Mouse (Mus musculus): Measurements from ENCODE around the gene Gm3336. TPM values are rescaled to one million over a fixed set of nuclear protein-coding genes. Genes with fewer than 3 reads are reported as not detected.
A peak's percentile ranks its signal among the peaks of the same experiment; 100 is the strongest.

Gene Gm3336
- total RNA-seq, 2 experiments from 2014 or later = not detected

GRCm38 (mm10) chr8:70762118-70762517 is 43.8 kb downstream of the Gm3336 start:
- no peak for DNase-seq (ENCODE audit: low spot score in 2 of 2)

DNA sequence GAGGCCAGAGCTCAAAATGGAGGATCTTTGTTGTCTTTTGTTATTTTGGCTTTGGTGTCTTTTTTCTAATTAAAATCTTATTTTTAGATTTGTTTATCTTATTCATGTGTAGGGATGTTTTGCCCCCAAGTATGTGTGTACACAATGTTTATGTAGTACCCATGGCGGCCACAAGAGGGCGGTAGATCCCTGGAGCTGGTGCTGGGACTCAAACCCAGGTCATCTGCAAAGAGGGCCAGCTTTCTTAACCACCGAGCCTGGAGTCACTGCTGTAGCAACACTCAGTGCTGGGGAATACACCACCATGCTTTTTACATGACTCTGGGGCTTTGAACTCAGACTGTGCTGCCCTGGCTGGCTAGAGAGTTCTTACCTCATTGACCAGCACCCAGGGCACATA is 45.0 kb downstream of the Gm3336 start:
- DNase-seq (ENCODE audit: low spot score in 2 of 2) = no peak

DNA sequence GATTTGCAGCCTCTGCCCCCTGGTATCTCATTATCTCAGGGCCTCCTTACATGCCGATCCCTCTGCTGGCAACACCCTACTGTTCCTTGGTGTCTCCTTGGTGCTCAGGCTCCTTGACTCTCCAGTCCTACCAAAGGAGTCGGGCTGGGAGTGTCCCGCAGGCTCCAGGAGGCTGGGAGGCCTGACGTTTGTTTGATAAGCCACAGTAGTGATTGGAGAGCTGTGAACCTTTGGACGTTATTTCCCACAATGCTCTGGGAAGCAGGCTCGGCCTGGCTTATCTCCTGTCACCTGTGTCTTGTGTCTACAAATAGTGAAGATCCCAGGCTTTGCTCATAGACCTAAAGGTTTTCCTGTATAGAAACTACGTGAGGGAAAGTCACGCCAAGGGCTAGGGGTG is 45.7 kb downstream of the Gm3336 start:
- no peak for DNase-seq (ENCODE audit: low spot score in 2 of 2)

GRCm38 (mm10) chr8:70764676-70765075 is 46.3 kb downstream of the Gm3336 start:
- no peak for DNase-seq (ENCODE audit: low spot score in 2 of 2)

DNA sequence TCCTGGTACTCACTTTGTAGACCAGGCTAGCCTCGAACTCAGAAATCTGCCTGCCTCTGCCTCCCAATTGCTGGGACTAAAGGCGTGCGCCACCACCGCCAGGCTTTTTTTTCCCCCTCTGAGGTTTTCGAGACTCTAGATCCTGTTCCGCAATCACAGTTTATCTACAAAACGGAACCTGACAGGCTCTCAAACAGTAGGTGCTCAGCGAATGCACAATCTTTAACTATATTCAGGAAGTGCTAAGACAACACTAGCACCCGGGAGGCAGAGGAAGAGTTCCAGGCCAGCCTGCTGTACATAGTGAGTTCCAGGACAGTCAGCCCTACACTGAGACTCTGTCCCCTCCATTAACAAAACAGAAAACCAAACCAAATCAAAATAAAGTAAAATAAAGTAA is 47.0 kb downstream of the Gm3336 start:
- DNase-seq (ENCODE audit: low spot score in 2 of 2) = no peak

DNA sequence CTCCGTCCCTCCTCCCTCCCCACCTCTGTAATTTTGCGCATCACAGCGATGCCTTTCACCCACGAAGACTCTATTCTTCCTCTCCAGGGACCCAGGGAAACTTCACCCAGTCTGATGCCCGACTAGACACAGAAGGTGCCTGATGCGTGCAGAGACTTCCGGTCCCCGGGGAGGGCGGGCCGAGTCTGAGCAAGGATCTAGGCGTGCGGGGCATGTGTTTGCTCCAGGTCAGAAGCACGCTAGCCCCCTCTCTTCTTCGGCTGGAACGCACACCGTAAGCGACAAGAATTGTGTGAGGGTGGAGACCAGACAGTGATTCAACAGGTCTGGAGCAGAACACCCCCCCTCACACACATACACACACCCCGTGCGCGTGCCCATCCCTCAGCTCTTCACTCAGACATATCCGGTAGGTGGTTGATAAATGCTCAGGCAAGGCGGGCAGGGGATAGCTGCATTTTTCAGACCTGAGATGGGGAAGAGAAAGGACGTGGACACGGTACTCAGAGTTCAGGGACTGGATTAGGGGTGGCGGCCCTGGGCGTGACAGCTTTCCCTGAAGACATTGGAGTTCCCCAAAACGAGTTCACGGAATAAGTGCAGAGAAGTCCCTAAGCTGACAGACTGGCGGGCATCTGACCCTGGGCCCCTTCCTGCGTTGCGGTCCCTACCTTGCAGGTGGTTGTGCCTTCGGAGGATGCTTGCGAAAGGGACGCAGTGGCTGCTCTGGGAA is 47.7 kb downstream of the Gm3336 start:
- DNase-seq (ENCODE audit: low spot score in 2 of 2) = no peak

GRCm38 (mm10) chr8:70766571-70767440 is 48.5 kb downstream of the Gm3336 start:
- DNase-seq (ENCODE audit: low spot score in 2 of 2) = no peak

- no peak for DNase-seq (ENCODE audit: low spot score in 2 of 2)
Observed at GRCm38 (mm10) chr8:70767503-70767902, 49.2 kb downstream of the Gm3336 start.

DNA sequence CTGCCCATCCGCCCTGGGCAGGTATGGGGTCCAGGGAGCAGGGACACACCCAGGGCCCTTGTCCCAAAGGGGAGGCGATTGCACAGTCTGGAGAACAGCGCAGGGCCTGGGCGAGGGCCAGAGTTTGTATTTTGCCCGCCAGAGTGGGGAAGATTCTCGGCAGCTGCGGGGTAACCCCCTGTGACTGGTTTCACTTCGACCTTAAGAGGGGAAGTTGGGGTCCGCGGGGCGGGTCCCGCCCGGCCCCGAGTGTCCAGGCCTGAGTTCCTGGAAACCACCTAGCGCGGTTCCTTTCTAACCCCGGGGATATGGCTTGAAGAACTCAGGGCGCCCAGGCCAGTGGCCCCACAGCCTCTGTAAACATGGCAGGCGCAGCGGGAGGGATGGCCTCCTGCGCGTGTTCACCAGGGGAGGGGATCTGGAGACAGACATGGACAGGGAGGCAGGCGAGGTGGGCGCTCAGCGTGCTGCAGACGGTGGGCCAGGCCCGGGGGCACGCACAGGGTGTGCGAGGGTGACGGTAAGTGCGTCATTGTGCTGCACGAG is 50.0 kb downstream of the Gm3336 start:
- no peak for DNase-seq (ENCODE audit: low spot score in 2 of 2)

DNA sequence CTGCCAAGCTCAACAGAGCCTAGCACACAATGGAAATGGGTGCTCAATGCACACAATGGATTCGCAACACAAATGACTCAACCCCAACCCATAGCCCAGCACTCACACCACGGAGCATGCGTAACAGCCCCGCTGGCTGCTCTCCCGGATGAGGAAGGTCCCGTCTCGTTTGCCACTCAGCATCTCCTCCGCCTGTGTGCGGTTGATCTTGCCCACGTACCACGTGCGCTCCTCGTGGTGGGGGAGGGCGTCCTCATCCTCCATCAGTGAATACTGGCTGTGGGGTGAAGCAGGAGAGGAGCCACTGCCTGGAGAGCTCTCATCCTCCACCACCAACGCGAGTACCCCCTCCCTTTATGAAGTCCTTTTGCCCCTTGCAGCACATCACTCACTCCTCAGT is 50.6 kb downstream of the Gm3336 start:
- no peak for DNase-seq (ENCODE audit: low spot score in 2 of 2)

GRCm38 (mm10) chr8:70769359-70769758 is 51.0 kb downstream of the Gm3336 start:
- peak; percentile 91 to 97 for DNase-seq (ENCODE audit: low spot score in 2 of 2)

GRCm38 (mm10) chr8:70769858-70770257 is 51.5 kb downstream of the Gm3336 start:
- DNase-seq (ENCODE audit: low spot score in 2 of 2) = no peak

GRCm38 (mm10) chr8:70770748-70771147 is 52.4 kb downstream of the Gm3336 start:
- no peak for DNase-seq (ENCODE audit: low spot score in 2 of 2)

DNA sequence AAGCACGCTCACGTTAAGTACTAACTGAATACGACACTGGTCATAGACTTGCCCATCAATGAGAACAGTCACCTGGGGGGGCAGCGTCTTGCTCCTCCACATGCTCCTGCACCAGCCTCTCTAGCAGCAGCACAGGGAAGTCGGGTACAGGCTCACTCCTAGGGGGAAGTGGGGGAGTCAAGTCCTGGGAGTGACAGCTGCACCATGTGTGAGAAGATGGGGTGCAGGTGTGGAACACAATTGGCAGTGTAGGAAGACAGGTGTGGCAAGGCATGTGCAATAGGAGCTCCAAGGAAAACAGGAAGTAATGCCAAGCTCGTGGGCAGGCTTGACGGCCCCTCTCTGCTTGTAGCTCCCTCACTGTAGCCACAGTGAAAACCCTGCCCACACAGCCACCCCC is 52.9 kb downstream of the Gm3336 start:
- no peak for DNase-seq (ENCODE audit: low spot score in 2 of 2)

DNA sequence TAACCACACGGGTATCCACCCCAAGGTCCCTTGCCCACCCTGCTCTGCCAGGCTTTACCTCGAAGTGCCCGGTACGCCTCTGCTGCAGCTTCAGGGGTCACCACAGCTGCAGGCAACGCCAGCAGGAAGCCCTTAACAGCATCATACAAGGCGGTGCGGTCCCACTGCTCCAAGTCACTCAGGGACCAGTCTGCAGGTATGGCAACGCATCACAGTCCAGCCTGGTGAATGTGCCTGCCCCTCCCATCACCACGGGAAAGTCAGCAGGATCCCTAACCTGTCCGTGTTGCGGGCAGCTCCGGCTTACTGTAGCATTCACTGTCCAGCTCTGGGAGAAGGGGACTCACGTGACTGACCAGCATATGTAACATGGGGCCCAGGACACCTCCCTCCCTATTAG is 53.7 kb downstream of the Gm3336 start:
- no peak for DNase-seq (ENCODE audit: low spot score in 2 of 2)

Other genes with a start within 250 kb of the Gm3336 start
- 10 to 100 TPM; 54.1 to 62.0 TPM for gene Klhl26, start 241.6 kb upstream of the Gm3336 start, total RNA-seq (2021)
- gene Tmem59l, start 231.2 kb upstream of the Gm3336 start, total RNA-seq (2021) = 100 to 1,000 TPM; 326 to 327 TPM
- 10 to 100 TPM; 33.1 to 38.2 TPM for gene Crlf1, start 225.4 kb upstream of the Gm3336 start, total RNA-seq (2021)
- 100 to 1,000 TPM in 1 of 2 experiments, 10 to 100 TPM in 1; 96.5 to 104 TPM for gene Rex1bd, start 211.8 kb upstream of the Gm3336 start, total RNA-seq (2021)
- gene Uba52, start 207.7 kb upstream of the Gm3336 start, total RNA-seq (2021) = 1,000 to 10,000 TPM; 1,062 to 1,079 TPM
- gene Fkbp8, start 190.8 kb upstream of the Gm3336 start, total RNA-seq (2021) = 100 to 1,000 TPM; 450 to 467 TPM
- gene Kxd1, start 190.6 kb upstream of the Gm3336 start, total RNA-seq (2021) = 10 to 100 TPM; 40.6 to 45.6 TPM
- 10 to 100 TPM; 18.9 to 21.8 TPM for gene Ell, start 179.1 kb upstream of the Gm3336 start, total RNA-seq (2021)
- gene Isyna1, start 124.2 kb upstream of the Gm3336 start, total RNA-seq (2021) = 10 to 100 TPM; 47.3 to 47.7 TPM
- gene Ssbp4, start 109.7 kb upstream of the Gm3336 start, total RNA-seq (2021) = 100 to 1,000 TPM; 272 to 279 TPM
- under 1 TPM; 0.33 to 0.37 TPM for gene Lrrc25, start 102.4 kb upstream of the Gm3336 start, total RNA-seq (2021)
- gene Gdf15, start 86.1 kb upstream of the Gm3336 start, total RNA-seq (2021) = not detected
- 10 to 100 TPM; 20.0 to 23.3 TPM for gene Pgpep1, start 58.2 kb upstream of the Gm3336 start, total RNA-seq (2021)
- gene Lsm4, start 45.3 kb upstream of the Gm3336 start, total RNA-seq (2021) = 10 to 100 TPM; 63.8 to 71.5 TPM
- 100 to 1,000 TPM; 186 to 200 TPM for gene Jund, start 19.6 kb upstream of the Gm3336 start, total RNA-seq (2021)
- gene Iqcn, start 15.1 kb upstream of the Gm3336 start, total RNA-seq (2021) = under 1 TPM in 1 of 2 experiments, not detected in 1; 0.07 TPM
- 1 to 10 TPM; 1.0 to 1.3 TPM for gene Pde4c, start 5.2 kb downstream of the Gm3336 start, total RNA-seq (2021)
- 100 to 1,000 TPM; 814 to 823 TPM for gene Rab3a, start 36.1 kb downstream of the Gm3336 start, total RNA-seq (2021)
- 10 to 100 TPM; 34.5 to 41.1 TPM for gene Mpv17l2, start 42.4 kb downstream of the Gm3336 start, total RNA-seq (2021)
- gene Pik3r2, start 58.2 kb downstream of the Gm3336 start, total RNA-seq (2021) = 100 to 1,000 TPM; 158 to 162 TPM
- gene Mast3, start 86.5 kb downstream of the Gm3336 start, total RNA-seq (2021) = 100 to 1,000 TPM; 439 to 476 TPM
- 1 to 10 TPM in 1 of 2 experiments, under 1 TPM in 1; 0.97 to 1.7 TPM for gene Il12rb1, start 89.9 kb downstream of the Gm3336 start, total RNA-seq (2021)
- gene Arrdc2, start 121.2 kb downstream of the Gm3336 start, total RNA-seq (2021) = 10 to 100 TPM; 15.9 to 27.3 TPM
- 10 to 100 TPM; 19.0 to 20.8 TPM for gene Kcnn1, start 144.7 kb downstream of the Gm3336 start, total RNA-seq (2021)
- 10 to 100 TPM; 93.2 to 98.5 TPM for gene Ccdc124, start 155.4 kb downstream of the Gm3336 start, total RNA-seq (2021)
- 10 to 100 TPM; 11.1 to 12.9 TPM for gene Slc5a5, start 174.2 kb downstream of the Gm3336 start, total RNA-seq (2021)
- gene Rpl18a, start 178.9 kb downstream of the Gm3336 start, total RNA-seq (2021) = 100 to 1,000 TPM; 713 to 785 TPM
- 100 to 1,000 TPM in 1 of 2 experiments, 10 to 100 TPM in 1; 96.3 to 100 TPM for gene Map1s, start 187.4 kb downstream of the Gm3336 start, total RNA-seq (2021)